Mouse (Mus musculus): ENCODE measurements around the gene Sec62. TPM values are rescaled to one million over a fixed set of nuclear protein-coding genes. Genes with fewer than 3 reads are reported as not detected.

Gene Sec62
- total RNA-seq, 2 experiments from 2014 or later = 51.2 to 72.7 TPM

Other genes starting within 250 kb of the Sec62 start
- gene Mecom, start 244.9 kb upstream of the Sec62 start, total RNA-seq (2014; fragmentation: Nextera tagmentation) = 1.5 TPM in 1 of 2 replicates, not detected in the other
- 6.5 and 8.8 TPM in 2 replicates for gene Mecom, start 244.9 kb upstream of the Sec62 start, total RNA-seq (2017)
- not detected in 2 replicates for gene Actrt3, start 192.9 kb upstream of the Sec62 start, total RNA-seq (2014; fragmentation: Nextera tagmentation)
- gene Actrt3, start 192.9 kb upstream of the Sec62 start, total RNA-seq (2017) = not detected in 2 replicates
- gene Mynn, start 190.8 kb upstream of the Sec62 start, total RNA-seq (2014; fragmentation: Nextera tagmentation) = 20.2 and 21.1 TPM in 2 replicates
- gene Mynn, start 190.8 kb upstream of the Sec62 start, total RNA-seq (2017) = 20.9 and 35.4 TPM in 2 replicates
- not detected in 2 replicates for gene Lrriq4, start 148.4 kb upstream of the Sec62 start, total RNA-seq (2014; fragmentation: Nextera tagmentation)
- not detected in 2 replicates for gene Lrriq4, start 148.4 kb upstream of the Sec62 start, total RNA-seq (2017)
- gene Lrrc34, start 145.0 kb upstream of the Sec62 start, total RNA-seq (2014; fragmentation: Nextera tagmentation) = not detected in 2 replicates
- not detected in 2 replicates for gene Lrrc34, start 145.0 kb upstream of the Sec62 start, total RNA-seq (2017)
- not detected in 2 replicates for gene Lrrc31, start 93.0 kb upstream of the Sec62 start, total RNA-seq (2014; fragmentation: Nextera tagmentation)
- not detected in 2 replicates for gene Lrrc31, start 93.0 kb upstream of the Sec62 start, total RNA-seq (2017)
- gene Samd7, start 46.6 kb upstream of the Sec62 start, total RNA-seq (2014; fragmentation: Nextera tagmentation) = not detected in 2 replicates
- gene Samd7, start 46.6 kb upstream of the Sec62 start, total RNA-seq (2017) = not detected in 2 replicates
- gene Gpr160, start 63.1 kb downstream of the Sec62 start, total RNA-seq (2014; fragmentation: Nextera tagmentation) = 1.2 TPM in 1 of 2 replicates, not detected in the other
- gene Gpr160, start 63.1 kb downstream of the Sec62 start, total RNA-seq (2017) = 0.11 and 0.47 TPM in 2 replicates
- gene Phc3, start 176.5 kb downstream of the Sec62 start, total RNA-seq (2014; fragmentation: Nextera tagmentation) = 30.5 and 33.7 TPM in 2 replicates
- 12.8 and 22.3 TPM in 2 replicates for gene Phc3, start 176.5 kb downstream of the Sec62 start, total RNA-seq (2017)
- gene Prkci, start 202.9 kb downstream of the Sec62 start, total RNA-seq (2014; fragmentation: Nextera tagmentation) = 8.6 and 17.0 TPM in 2 replicates
- 5.7 and 6.8 TPM in 2 replicates for gene Prkci, start 202.9 kb downstream of the Sec62 start, total RNA-seq (2017)

All from megakaryocyte-erythroid progenitor cell, adult 5-6 weeks (primary cell).